Comparison of ENCODE assay signal across 21 mouse cellular contexts in genomic region chr17:72023323-72023722, GRCm38 (mm10).
DNase-seq lines count a peak whose midpoint lies in the region; ATAC-seq and TF ChIP-seq lines count a peak whose summit lies in the region.
"Had no signal": no experiment of that assay in that cellular context is flagged by ENCODE, and none has a peak within 500 bp of the region (broad histone marks: within the 10 kb centered on the region; RNA-seq: fewer than 3 reads in every experiment).

No protein-coding gene starts in this region.

- no peaks in the 10 kb centered on the region for H3K9me3 ChIP-seq in lung, postnatal 0 days (ENCODE audit: low read length)
- H3K9me3 ChIP-seq: heart, embryonic 13.5 days; neural tube, embryonic 13.5 days; stomach, embryonic 15.5 days had no signal

- no peak overlapping the region for H3K4me2 ChIP-seq in lung, postnatal 0 days (replicated peaks; ENCODE audit: low read depth, low read length)
- H3K4me2 ChIP-seq: heart, embryonic 13.5 days; midbrain, embryonic 11.5 days; neural tube, embryonic 13.5 days; stomach, embryonic 15.5 days had no signal

- peak; percentile 72 for DNase-seq in heart, adult 11 months
- DNase-seq in heart, postnatal 36 days = no peak
- peak; percentile 12 for DNase-seq in kidney, adult 9 months
- no peak for DNase-seq in kidney, adult 2 months
- peak; percentile 28 for DNase-seq in lung, postnatal 0 days (ENCODE audit: low spot score)
- peak; percentile 20 for DNase-seq in mesoderm, embryonic 11.5 days (ENCODE audit: low read depth, low spot score)
- DNase-seq in layer of hippocampus, postnatal 36 days = no peak
- DNase-seq in gastrocnemius, postnatal 4 days (ENCODE audit: low spot score in 2 of 2) = no peak
- DNase-seq: adrenal gland, postnatal 10 days; embryo, embryonic 11 days; kidney, postnatal 10 days; right cerebral cortex, postnatal 14 days; thymus, adult 18-20 months; thymus, postnatal 4 days had no signal

- H3K36me3 ChIP-seq in kidney, adult 2 months (ENCODE audit: control insufficient read depth, insufficient read depth, low read length) = no peaks in the 10 kb centered on the region
- no peaks in the 10 kb centered on the region for H3K36me3 ChIP-seq in lung, postnatal 0 days (ENCODE audit: insufficient read depth, low read length)
- H3K36me3 ChIP-seq: heart, embryonic 13.5 days; neural tube, embryonic 13.5 days; stomach, embryonic 15.5 days had no signal

- no peaks in the 10 kb centered on the region for H3K27me3 ChIP-seq in kidney, adult 2 months (replicated peaks; ENCODE audit: control insufficient read depth, insufficient read depth, low read length)
- H3K27me3 ChIP-seq in lung, postnatal 0 days (replicated peaks; ENCODE audit: insufficient read depth, low read length) = no peaks in the 10 kb centered on the region
- H3K27me3 ChIP-seq: heart, embryonic 13.5 days; neural tube, embryonic 13.5 days; stomach, embryonic 15.5 days had no signal

- H3K9ac ChIP-seq in lung, postnatal 0 days (replicated peaks; ENCODE audit: low read depth) = no peak overlapping the region
- H3K9ac ChIP-seq: heart, embryonic 13.5 days; liver, embryonic 14.5 days; neural tube, embryonic 13.5 days; stomach, embryonic 15.5 days had no signal

- TF ChIP-seq EP300 in lung, postnatal 0 days (IDR thresholded peaks at IDR 0.05) = no peak

- no peak overlapping the region for H3K27ac ChIP-seq in kidney, adult 2 months (ENCODE audit: insufficient read depth, low read depth, low read length)
- H3K27ac ChIP-seq in lung, postnatal 0 days (ENCODE audit: low read length) = no peak overlapping the region
- H3K27ac ChIP-seq: heart, embryonic 13.5 days; layer of hippocampus, adult 2 months; liver, embryonic 14.5 days; neural tube, embryonic 13.5 days; stomach, embryonic 15.5 days had no signal

- no peak for ATAC-seq in lung, postnatal 0 days
- ATAC-seq: inflammation-experienced regulatory T-cells, adult 6 months had no signal

- TF ChIP-seq POLR2A in kidney, adult 2 months (IDR thresholded peaks at IDR 0.05; ENCODE audit: low read depth, low read length) = no peak

- peaks cover 25% of the 10 kb centered on the region for H3K4me1 ChIP-seq in kidney, adult 2 months (ENCODE audit: control insufficient read depth, insufficient read depth, low read length)
- H3K4me1 ChIP-seq in lung, postnatal 0 days (ENCODE audit: insufficient read depth, low read depth, low read length) = no peaks in the 10 kb centered on the region
- H3K4me1 ChIP-seq: heart, embryonic 13.5 days; stomach, embryonic 15.5 days had no signal

- H3K4me3 ChIP-seq in kidney, adult 2 months (ENCODE audit: insufficient read depth, low read depth, low read length) = no peak overlapping the region
- H3K4me3 ChIP-seq in lung, postnatal 0 days (ENCODE audit: low read depth, low read length) = no peak overlapping the region
- H3K4me3 ChIP-seq: heart, embryonic 13.5 days; layer of hippocampus, adult 2 months; neural tube, embryonic 13.5 days; stomach, embryonic 15.5 days had no signal

- intact Hi-C loops in heart, postnatal 36 days (cut with DNase I) = no loop called here

- WGBS in kidney, adult 2 months = 50% methylated on average over 9 of the region's 9 CpGs
- 33% methylated on average over 9 of the region's 9 CpGs for WGBS in lung, postnatal 0 days

- no peak for TF ChIP-seq CTCF in kidney, adult 2 months (conservative IDR thresholded peaks at IDR 0.05; ENCODE audit: insufficient read depth, insufficient read length, low read depth, low read length)
- no peak for TF ChIP-seq CTCF in lung, postnatal 0 days (IDR thresholded peaks at IDR 0.05)

Comparison
In these comparisons a context has a peak if more than half of its experiments do, and no peak if none do; other contexts are left out.
1. DNase-seq: peak in heart, adult 11 months (single experiment), kidney, adult 9 months (single experiment), lung, postnatal 0 days (single experiment) and mesoderm, embryonic 11.5 days (single experiment); none in heart, postnatal 36 days (0 of 2), kidney, adult 2 months (single experiment), layer of hippocampus, postnatal 36 days (0 of 2) and gastrocnemius, postnatal 4 days (0 of 2).